Mouse (Mus musculus): ENCODE data around the gene Zim1.

DNA sequence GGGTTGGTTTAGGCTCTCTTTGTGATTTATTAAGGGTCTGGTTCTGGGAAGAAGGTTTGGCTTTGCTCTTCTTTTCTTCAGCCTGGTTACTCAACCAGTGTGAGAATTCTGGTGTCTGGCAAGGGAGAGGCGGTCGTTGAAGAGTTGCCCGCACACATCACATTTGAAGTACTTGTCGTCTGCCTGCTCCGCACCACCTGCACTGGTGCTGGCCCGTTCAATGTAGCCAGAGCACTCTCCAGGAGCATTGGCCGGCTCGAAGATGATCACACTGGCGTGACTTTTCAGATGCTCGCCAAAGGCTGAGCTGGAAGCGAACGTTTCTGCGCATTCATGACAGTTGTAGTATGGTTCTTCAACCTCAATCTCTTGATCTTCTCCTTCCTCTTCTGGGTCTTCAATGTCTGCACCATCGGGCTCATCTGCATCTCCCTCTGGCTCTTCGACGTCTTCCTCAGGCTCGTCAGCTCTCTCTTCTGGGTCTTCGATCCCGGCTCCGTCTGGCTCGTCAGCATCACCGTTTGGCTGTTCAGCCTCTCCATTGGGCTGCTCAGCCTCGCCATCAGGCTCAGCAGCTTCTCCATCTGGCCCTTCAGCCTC is 11.3 kb upstream of the Zim1 start:
- TF ChIP-seq CTCF (IDR thresholded peaks at IDR 0.05; ENCODE audit: low read depth, low read length), result no peak
- TF ChIP-seq TAL1 (conservative IDR thresholded peaks at IDR 0.05; ENCODE audit: low read depth, low read length), result no peak
- TF ChIP-seq GATA1 (IDR thresholded peaks at IDR 0.05; ENCODE audit: borderline replicate concordance, low read length), result no peak
- no peak for TF ChIP-seq GATA2 (IDR thresholded peaks at IDR 0.05; ENCODE audit: borderline replicate concordance, low read depth, low read length)
